ENCODE assay signal across 9 mouse cellular contexts in genomic region chr14:55177274-55177673, GRCm38 (mm10). TPM values are rescaled to one million over a fixed set of nuclear protein-coding genes. Genes with fewer than 3 reads are reported as not detected.
A peak's percentile ranks its signal among the peaks of the same experiment; 100 is the strongest.
DNase-seq lines count a peak whose midpoint lies in the region; ATAC-seq and TF ChIP-seq lines count a peak whose summit lies in the region.
"Had no signal": no experiment of that assay in that cellular context is flagged by ENCODE, and none has a peak within 500 bp of the region (broad histone marks: within the 10 kb centered on the region; RNA-seq: fewer than 3 reads in every experiment).

No protein-coding gene starts in this region.

- no peaks in the 10 kb centered on the region for H3K27me3 ChIP-seq in kidney, postnatal 0 days (ENCODE audit: insufficient read depth, low read length)

- TF ChIP-seq CTCF in kidney, postnatal 0 days (IDR thresholded peaks at IDR 0.05; ENCODE audit: low read depth), result peak; percentile 77
- peak; percentile 72 for TF ChIP-seq CTCF in lung, adult 2 months (IDR thresholded peaks at IDR 0.05; ENCODE audit: insufficient read depth, low read length)

- no peak for ATAC-seq in kidney, postnatal 0 days (replicated peaks; ENCODE audit: low FRiP score, low read depth)
- ATAC-seq in erythroblast, adult 5-6 weeks (replicated peaks; ENCODE audit: low FRiP score, poor library complexity, severe bottlenecking), result no peak

- H3K27ac ChIP-seq in kidney, postnatal 0 days, result no peak overlapping the region

- H3K9ac ChIP-seq in kidney, postnatal 0 days (ENCODE audit: low read depth, low read length), result no peak overlapping the region

- H3K4me2 ChIP-seq in kidney, postnatal 0 days (ENCODE audit: low read length), result no peak overlapping the region

- H3K4me3 ChIP-seq in kidney, postnatal 0 days (replicated peaks; ENCODE audit: low read depth, low read length), result no peak overlapping the region
- H3K4me3 ChIP-seq in lung, adult 2 months (replicated peaks; ENCODE audit: extremely low read depth, low read depth, low read length), result no peak overlapping the region

- H3K36me3 ChIP-seq in kidney, postnatal 0 days (ENCODE audit: insufficient read depth, low read length), result no peaks in the 10 kb centered on the region

- TF ChIP-seq POLR2A in lung, adult 2 months (IDR thresholded peaks at IDR 0.05; ENCODE audit: borderline replicate concordance, extremely low read depth, low read depth, low read length), result no peak

- peak; percentile 67 for DNase-seq in urinary bladder, postnatal 14 days (ENCODE audit: low spot score)
- DNase-seq in urinary bladder, postnatal 10 days (ENCODE audit: low spot score), result no peak
- DNase-seq in adrenal gland, postnatal 14 days, result peak; percentile 84
- DNase-seq in embryo, embryonic 9.5 days (ENCODE audit: extremely low spot score), result peak; percentile 52
- DNase-seq in kidney, postnatal 0 days (ENCODE audit: low spot score), result peak; percentile 52
- DNase-seq in lung, adult 2 months, result peak; percentile 28
- peak; percentile 65 for DNase-seq in right cerebral cortex, postnatal 14 days

- H3K4me1 ChIP-seq in kidney, postnatal 0 days (replicated peaks; ENCODE audit: insufficient read depth, low read length), result no peaks in the 10 kb centered on the region
- H3K4me1 ChIP-seq in lung, adult 2 months (ENCODE audit: control insufficient read depth, insufficient read depth, low read length), result no peaks in the 10 kb centered on the region

- WGBS in kidney, postnatal 0 days, result 53% methylated on average over 5 of the region's 5 CpGs
- 34% methylated on average over 5 of the region's 5 CpGs for whole genome bisulfite sequencing in lung, adult 2 months

- no peaks in the 10 kb centered on the region for H3K9me3 ChIP-seq in kidney, postnatal 0 days (replicated peaks; ENCODE audit: low read length)

RNA-seq across cellular contexts. Expression of gene Dhrs2, which starts 44.5 kb away (rescaled TPM):
- total RNA-seq in adrenal gland, postnatal 14 days (2021), result not detected in 2 replicates
- polyA plus RNA-seq in kidney, postnatal 0 days (2015; fragmentation: Nextera tagmentation; extraction: Ambion mirVana), result 0.09 TPM in 1 of 2 replicates, not detected in the other
- not detected in 2 replicates for polyA plus RNA-seq in lung, adult 2 months (2012; rRNA removed)
- not detected in 2 replicates for total RNA-seq in erythroblast, adult 5-6 weeks (2015; ENCODE audit: low replicate concordance)
- total RNA-seq in erythroblast, adult 5-6 weeks (2017; ENCODE audit: low replicate concordance), result not detected in 2 replicates
- total RNA-seq: gastrocnemius, postnatal 36 days had no signal
